Mouse (Mus musculus) megakaryocyte, adult 5-6 weeks (primary cell): ENCODE data around the gene Nox4. TPM values are rescaled to one million over a fixed set of nuclear protein-coding genes. Genes with fewer than 3 reads are reported as not detected.
"Not testable (repeated sequence)": the region's sequence is repeated elsewhere in the genome, so short reads cannot be mapped to it uniquely, and the experiment has no call there.

Source experiments
- ATAC-seq: 2 replicates; pipeline ENCODE4 v1.8.0; 2016; ENCODE audit warnings: mild to moderate bottlenecking, inconsistent platforms; ENCODE audit not compliant: poor library complexity, severe bottlenecking
- total RNA-seq, 2 experiments: library from RNA; stranded (forward) in 1 of 2; stranded (reverse) in 1 of 2; fragments of 153-499, 151-499 nt in 1 of 2; fragments of 221-1000, 200-1000 nt in 1 of 2; gene quantifications; 2 replicates each; pipeline versions ENCODE4 v1.2.3 to v1.2.4; 2015 to 2017

The Nox4 gene
- total RNA-seq, 2 experiments from 2014 or later = not detected

DNA sequence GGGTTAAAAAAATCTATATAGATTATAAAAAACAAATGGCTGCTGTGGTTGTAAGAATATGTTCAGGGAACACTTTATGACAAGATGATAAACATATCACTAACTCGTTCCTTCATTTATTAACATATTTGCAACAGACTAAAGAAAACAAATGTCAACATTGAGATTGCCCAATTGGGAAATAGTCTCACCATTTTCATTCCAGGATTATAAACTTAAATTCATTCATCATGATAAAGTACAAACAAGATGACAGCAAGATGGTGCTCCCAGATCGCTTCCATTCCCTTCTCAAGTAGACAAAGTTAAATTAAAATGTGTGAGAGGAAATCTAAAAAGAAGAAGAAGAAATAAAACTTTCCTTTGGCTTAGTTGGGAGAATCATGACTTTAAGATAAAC, 124.9 kb downstream of the Nox4 start:
- no peak for ATAC-seq

DNA sequence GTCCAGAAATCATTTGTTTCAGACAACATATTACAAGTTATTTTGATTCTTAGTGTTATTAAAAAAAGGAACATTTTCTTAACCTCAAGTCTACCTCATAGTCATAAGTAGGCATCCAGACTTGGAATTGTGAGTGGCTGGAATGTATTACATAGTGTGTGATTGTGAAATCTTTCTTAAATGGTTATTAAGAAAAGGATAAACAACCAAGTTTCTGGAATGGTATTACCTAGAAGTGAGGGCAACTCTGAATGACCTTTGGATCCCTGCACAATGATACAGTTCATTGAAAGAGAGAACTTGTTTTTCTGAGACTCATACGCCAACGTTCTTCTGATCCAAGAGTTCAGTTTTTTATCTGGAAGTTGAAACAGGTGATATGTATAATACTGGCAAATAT, 125.4 kb downstream of the Nox4 start:
- no peak for ATAC-seq

DNA sequence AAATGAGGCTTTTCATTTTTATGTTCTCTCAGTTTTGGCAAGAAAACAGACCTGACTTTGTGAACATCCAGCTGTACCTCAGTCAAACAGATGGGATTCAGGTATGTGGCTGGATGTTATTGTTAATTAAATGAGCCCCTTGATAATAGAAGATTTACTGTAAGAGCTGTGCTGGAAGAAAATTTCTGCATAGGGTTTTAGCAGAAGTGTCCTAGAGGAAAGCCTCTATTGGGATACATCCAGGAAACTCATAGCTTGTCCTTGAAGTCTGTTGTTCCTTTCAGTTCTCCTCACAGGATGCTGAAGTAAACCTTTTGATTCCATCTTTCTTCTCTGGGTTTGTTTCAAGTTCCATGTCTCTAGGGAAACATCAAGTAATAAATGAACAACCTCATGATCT, 128.4 kb downstream of the Nox4 start:
- no peak for ATAC-seq

DNA sequence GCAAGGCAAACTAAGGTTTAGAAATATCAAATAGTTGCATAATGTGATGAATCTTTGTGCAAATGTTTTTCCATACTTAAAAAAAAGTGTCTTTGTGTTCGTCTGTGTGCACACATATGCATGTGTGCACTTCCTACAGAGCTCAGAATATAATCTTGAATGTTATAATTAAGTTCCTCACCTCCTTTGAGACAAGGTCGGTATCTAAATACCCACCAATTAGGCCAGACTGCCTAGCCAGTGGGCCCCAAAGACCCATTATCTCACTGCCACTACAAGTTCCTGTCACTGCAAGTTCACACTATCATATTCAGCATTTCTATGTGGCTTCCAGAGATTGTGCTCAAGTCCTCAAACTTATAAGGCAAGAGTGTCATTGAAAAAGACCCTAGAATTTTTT, 129.0 kb downstream of the Nox4 start:
- ATAC-seq = no peak

DNA sequence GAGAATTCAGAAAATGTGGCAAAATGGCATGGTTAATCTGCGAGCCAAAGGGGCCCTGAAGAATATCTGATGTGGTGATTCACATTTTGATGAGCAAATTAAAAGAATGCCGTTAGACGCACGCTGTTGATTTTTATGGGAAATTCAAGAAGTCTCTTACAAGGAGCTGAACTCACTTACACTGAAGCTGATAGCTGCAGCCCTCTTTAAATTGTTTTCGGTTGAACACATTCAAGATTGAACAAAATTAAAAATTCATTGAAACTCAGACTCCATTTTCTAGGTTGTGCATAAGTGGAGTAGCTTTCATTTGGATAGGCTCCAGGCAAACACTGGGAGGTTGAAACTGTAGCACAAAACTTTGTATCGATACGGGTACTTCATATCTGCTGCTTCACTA, 151.1 kb downstream of the Nox4 start:
- no peak for ATAC-seq

DNA sequence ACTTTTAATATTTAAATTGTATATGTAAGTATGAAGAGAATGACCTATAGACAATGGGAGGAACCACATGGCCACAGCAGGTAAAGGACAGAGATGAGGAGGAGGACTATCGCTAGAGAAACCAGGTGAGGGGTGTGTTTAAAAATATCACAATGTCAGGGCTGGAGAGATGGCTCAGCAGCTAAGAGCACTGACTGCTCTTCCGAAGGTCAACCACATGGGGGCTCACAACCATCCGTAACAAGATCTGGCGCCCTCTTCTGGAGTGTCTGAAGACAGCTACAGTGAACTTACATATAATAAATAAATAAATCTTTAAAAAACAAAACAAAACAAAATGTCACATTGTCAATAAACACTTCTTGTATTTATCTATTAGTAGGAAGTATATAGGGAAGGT, 165.5 kb downstream of the Nox4 start:
- not testable (repeated sequence) for ATAC-seq

DNA sequence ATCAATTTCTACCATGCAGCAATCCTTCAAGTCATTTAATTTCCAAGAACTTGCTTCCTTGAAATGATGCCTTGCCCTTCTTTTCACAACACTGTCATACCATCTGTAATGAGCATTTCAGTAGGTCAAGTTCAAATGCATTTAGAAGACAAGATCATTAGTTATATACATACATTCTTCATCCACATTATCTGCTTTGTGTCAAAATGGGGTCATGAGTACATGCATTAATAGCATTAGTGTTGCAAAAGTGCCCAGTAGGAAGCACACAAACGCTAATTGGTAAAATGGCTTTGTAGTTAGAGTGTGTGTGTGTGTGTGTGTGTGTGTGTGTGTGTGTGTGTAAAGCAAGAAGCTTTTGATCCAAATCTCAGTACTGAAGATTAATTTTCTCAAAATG, 167.4 kb downstream of the Nox4 start:
- ATAC-seq = no peak

Other genes with a start within 250 kb of the Nox4 start
- gene Vmn2r79, start 250.0 kb upstream of the Nox4 start, total RNA-seq (2015) = 0.02 TPM in 1 of 2 replicates, not detected in the other
- gene Vmn2r79, start 250.0 kb upstream of the Nox4 start, total RNA-seq (2017) = not detected in 2 replicates
- not detected in 2 replicates for gene Tyr, start 247.4 kb downstream of the Nox4 start, total RNA-seq (2015)
- gene Tyr, start 247.4 kb downstream of the Nox4 start, total RNA-seq (2017) = not detected in 2 replicates